Mouse (Mus musculus): ENCODE data around the gene Fam189a1. TPM values are rescaled to one million over a fixed set of nuclear protein-coding genes. Genes with fewer than 3 reads are reported as not detected.

Fam189a1 gene
- polyA plus RNA-seq, 1 experiment from 2014 or later: 12.6 TPM

- no peak overlapping the region for H3K4me3 ChIP-seq
- H3K4me1 ChIP-seq: peaks cover 18% of the 10 kb centered on the region
- no peak overlapping the region for H3K9ac ChIP-seq
- H3K27me3 ChIP-seq (replicated peaks): no peaks in the 10 kb centered on the region
- no peaks in the 10 kb centered on the region for H3K9me3 ChIP-seq
- 82% methylated on average over 7 of the region's 7 CpGs for WGBS
- H3K36me3 ChIP-seq (replicated peaks): no peaks in the 10 kb centered on the region
- no peak overlapping the region for H3K27ac ChIP-seq
- no peak overlapping the region for H3K4me2 ChIP-seq
- no peak for ATAC-seq (replicated peaks)
Measured at GRCm38 (mm10) chr7:65060163-65060799, 96.1 kb downstream of the Fam189a1 start.

GRCm38 (mm10) chr7:65056864-65057263 lies 99.5 kb downstream of the Fam189a1 start:
- 35% methylated on average over 6 of the region's 6 CpGs for WGBS
- Histone ChIP-seq H3K36me3 (replicated peaks) (no peaks in the 10 kb centered on the region), H3K4me2 (no peak overlapping the region), H3K4me3 (no peak overlapping the region), H3K9ac (no peak overlapping the region), H3K27me3 (replicated peaks) (no peaks in the 10 kb centered on the region), H3K27ac (no peak overlapping the region), H3K9me3 (no peaks in the 10 kb centered on the region), H3K4me1 (peaks cover 11% of the 10 kb centered on the region)
- peak; percentile 74 for ATAC-seq (replicated peaks)

GRCm38 (mm10) chr7:65051986-65052385 lies 104.4 kb downstream of the Fam189a1 start:
- no peak overlapping the region for H3K9ac ChIP-seq
- ATAC-seq (replicated peaks): no peak
- H3K36me3 ChIP-seq (replicated peaks): no peaks in the 10 kb centered on the region
- no peak overlapping the region for H3K27ac ChIP-seq
- H3K4me1 ChIP-seq: peaks cover 17% of the 10 kb centered on the region
- no peak overlapping the region for H3K4me2 ChIP-seq
- 81% methylated on average over 1 of the region's 1 CpGs for WGBS
- no peak overlapping the region for H3K4me3 ChIP-seq
- H3K27me3 ChIP-seq (replicated peaks): no peaks in the 10 kb centered on the region
- H3K9me3 ChIP-seq: no peaks in the 10 kb centered on the region

- H3K9me3 ChIP-seq: no peaks in the 10 kb centered on the region
- ATAC-seq (replicated peaks): no peak
- 86% methylated on average over 18 of the region's 18 CpGs for WGBS
- H3K4me3 ChIP-seq: no peak overlapping the region
- no peak overlapping the region for H3K9ac ChIP-seq
- peaks cover 16% of the 10 kb centered on the region; the same call in 1 of the 2 replicates for H3K4me1 ChIP-seq
- no peak overlapping the region for H3K4me2 ChIP-seq
- H3K27ac ChIP-seq: no peak overlapping the region
- no peaks in the 10 kb centered on the region for H3K36me3 ChIP-seq (replicated peaks)
- H3K27me3 ChIP-seq (replicated peaks): no peaks in the 10 kb centered on the region
Measured at GRCm38 (mm10) chr7:65049236-65049954, 107.0 kb downstream of the Fam189a1 start.

- no peak for ATAC-seq (replicated peaks)
- no peak overlapping the region for H3K9ac ChIP-seq
- WGBS: 78% methylated on average over 5 of the region's 5 CpGs
- H3K27ac ChIP-seq: no peak overlapping the region
- no peak overlapping the region for H3K4me2 ChIP-seq
- H3K36me3 ChIP-seq (replicated peaks): no peaks in the 10 kb centered on the region
- peaks cover 22% of the 10 kb centered on the region; the same call in 1 of the 2 replicates for H3K4me1 ChIP-seq
- H3K9me3 ChIP-seq: no peaks in the 10 kb centered on the region
- no peak overlapping the region for H3K4me3 ChIP-seq
- no peaks in the 10 kb centered on the region for H3K27me3 ChIP-seq (replicated peaks)
Measured at GRCm38 (mm10) chr7:65047700-65048099, 108.7 kb downstream of the Fam189a1 start.

- ATAC-seq (replicated peaks): no peak; the same call in 1 of the 2 replicates
- H3K9me3 ChIP-seq: no peaks in the 10 kb centered on the region
- no peak overlapping the region for H3K4me2 ChIP-seq
- H3K4me3 ChIP-seq: no peak overlapping the region
- H3K27me3 ChIP-seq (replicated peaks): no peaks in the 10 kb centered on the region
- no peak overlapping the region for H3K27ac ChIP-seq
- no peak overlapping the region for H3K9ac ChIP-seq
- peaks cover 22% of the 10 kb centered on the region; the same call in 1 of the 2 replicates for H3K4me1 ChIP-seq
- 50% methylated on average over 4 of the region's 4 CpGs for WGBS
- no peaks in the 10 kb centered on the region for H3K36me3 ChIP-seq (replicated peaks)
Measured at GRCm38 (mm10) chr7:65046690-65047089, 109.7 kb downstream of the Fam189a1 start.

- no peak overlapping the region for H3K4me2 ChIP-seq
- peak; percentile 30; the same call in 1 of the 2 replicates for ATAC-seq (replicated peaks)
- no peak overlapping the region for H3K4me3 ChIP-seq
- H3K4me1 ChIP-seq: peaks cover 22% of the 10 kb centered on the region; the same call in 1 of the 2 replicates
- H3K27ac ChIP-seq: no peak overlapping the region
- H3K36me3 ChIP-seq (replicated peaks): no peaks in the 10 kb centered on the region
- H3K9ac ChIP-seq: no peak overlapping the region
- WGBS: 50% methylated on average over 6 of the region's 6 CpGs
- H3K9me3 ChIP-seq: no peaks in the 10 kb centered on the region
- H3K27me3 ChIP-seq (replicated peaks): no peaks in the 10 kb centered on the region
Measured at GRCm38 (mm10) chr7:65044280-65044679, 112.1 kb downstream of the Fam189a1 start.

GRCm38 (mm10) chr7:65041106-65041505 lies 115.3 kb downstream of the Fam189a1 start:
- H3K27me3 ChIP-seq (replicated peaks): no peaks in the 10 kb centered on the region
- WGBS: 96% methylated on average over 7 of the region's 7 CpGs
- ATAC-seq (replicated peaks): no peak
- no peaks in the 10 kb centered on the region for H3K9me3 ChIP-seq
- H3K4me3 ChIP-seq: no peak overlapping the region
- no peaks in the 10 kb centered on the region for H3K36me3 ChIP-seq (replicated peaks)
- H3K4me2 ChIP-seq: no peak overlapping the region
- H3K27ac ChIP-seq: no peak overlapping the region
- peaks cover 14% of the 10 kb centered on the region; the same call in 1 of the 2 replicates for H3K4me1 ChIP-seq
- no peak overlapping the region for H3K9ac ChIP-seq

- ATAC-seq (replicated peaks): no peak
- Histone ChIP-seq H3K36me3 (replicated peaks) (no peaks in the 10 kb centered on the region), H3K9me3 (no peaks in the 10 kb centered on the region), H3K27ac (no peak overlapping the region), H3K4me3 (no peak overlapping the region), H3K27me3 (replicated peaks) (no peaks in the 10 kb centered on the region), H3K4me1 (no peaks in the 10 kb centered on the region), H3K9ac (no peak overlapping the region), H3K4me2 (no peak overlapping the region)
- WGBS: 72% methylated on average over 7 of the region's 7 CpGs
Measured at GRCm38 (mm10) chr7:65031741-65032140, 124.6 kb downstream of the Fam189a1 start.

- H3K36me3 ChIP-seq (replicated peaks): no peaks in the 10 kb centered on the region
- 80% methylated on average over 6 of the region's 6 CpGs for WGBS
- no peak overlapping the region for H3K4me3 ChIP-seq
- no peaks in the 10 kb centered on the region for H3K27me3 ChIP-seq (replicated peaks)
- no peaks in the 10 kb centered on the region for H3K4me1 ChIP-seq
- no peak overlapping the region for H3K4me2 ChIP-seq
- no peak overlapping the region for H3K27ac ChIP-seq
- no peak overlapping the region for H3K9ac ChIP-seq
- no peaks in the 10 kb centered on the region for H3K9me3 ChIP-seq
- ATAC-seq (replicated peaks): no peak
Measured at GRCm38 (mm10) chr7:65031195-65031594, 125.2 kb downstream of the Fam189a1 start.

- no peaks in the 10 kb centered on the region for H3K4me1 ChIP-seq
- WGBS: 83% methylated on average over 16 of the region's 16 CpGs
- H3K4me3 ChIP-seq: no peak overlapping the region
- no peak overlapping the region for H3K4me2 ChIP-seq
- peak; percentile 37; the same call in 1 of the 2 replicates for ATAC-seq (replicated peaks)
- no peaks in the 10 kb centered on the region for H3K36me3 ChIP-seq (replicated peaks)
- no peak overlapping the region for H3K9ac ChIP-seq
- no peaks in the 10 kb centered on the region for H3K9me3 ChIP-seq
- H3K27ac ChIP-seq: no peak overlapping the region
- no peaks in the 10 kb centered on the region for H3K27me3 ChIP-seq (replicated peaks)
Measured at GRCm38 (mm10) chr7:65029985-65030384, 126.4 kb downstream of the Fam189a1 start.

- 46% methylated on average over 2 of the region's 2 CpGs for WGBS
- Histone ChIP-seq H3K27ac (no peak overlapping the region), H3K4me3 (no peak overlapping the region), H3K9ac (no peak overlapping the region), H3K4me1 (peaks cover 10% of the 10 kb centered on the region), H3K36me3 (replicated peaks) (no peaks in the 10 kb centered on the region), H3K9me3 (no peaks in the 10 kb centered on the region), H3K27me3 (replicated peaks) (no peaks in the 10 kb centered on the region), H3K4me2 (no peak overlapping the region)
- ATAC-seq (replicated peaks): no peak
Measured at GRCm38 (mm10) chr7:65021298-65021697, 135.1 kb downstream of the Fam189a1 start.

Data from midbrain, embryonic 15.5 days (tissue).